8 mouse cellular contexts compared by ENCODE assay signal in genomic region chr11:84068191-84069033, GRCm38 (mm10). TPM values are rescaled to one million over a fixed set of nuclear protein-coding genes. Genes with fewer than 3 reads are reported as not detected.
DNase-seq lines count a peak whose midpoint lies in the region; ATAC-seq and TF ChIP-seq lines count a peak whose summit lies in the region.

No protein-coding gene starts in this region.

- H3K4me3 ChIP-seq in intestine, embryonic 15.5 days (replicated peaks), result peak overlapping the region; percentile 61
- peak overlapping the region; percentile 62 for H3K4me3 ChIP-seq in liver, embryonic 12.5 days
- H3K4me3 ChIP-seq in thymus, adult 2 months (ENCODE audit: control insufficient read depth, insufficient read depth, low read length), result peak overlapping the region; percentile 44

- H3K36me3 ChIP-seq in intestine, embryonic 15.5 days, result no peaks in the 10 kb centered on the region
- no peaks in the 10 kb centered on the region for H3K36me3 ChIP-seq in liver, embryonic 12.5 days
- no peaks in the 10 kb centered on the region for H3K36me3 ChIP-seq in thymus, adult 2 months (ENCODE audit: control insufficient read depth, insufficient read depth, low read length)

- peak; percentile 80 for ATAC-seq in intestine, embryonic 15.5 days
- peak; percentile 44; the same call in 1 of the 2 replicates for ATAC-seq in liver, embryonic 12.5 days

- H3K9me3 ChIP-seq in intestine, embryonic 15.5 days, result no peaks in the 10 kb centered on the region
- no peaks in the 10 kb centered on the region for H3K9me3 ChIP-seq in liver, embryonic 12.5 days (replicated peaks)

- DNase-seq in right cerebral cortex, adult 18-20 months, result peak; percentile 72
- DNase-seq in right cerebral cortex, postnatal 36 days (ENCODE audit: low spot score in 2 of 2), result no peak
- peak; percentile 76 for DNase-seq in cerebellum, adult 9-10 months
- DNase-seq in gastrocnemius, postnatal 10 days, result peak; percentile 54
- peak; percentile 32 for DNase-seq in natural killer cell, adult 2 months (ENCODE audit: low spot score in 2 of 2)
- DNase-seq in thymus, adult 2 months, result peak; percentile 63

- H3K27me3 ChIP-seq in intestine, embryonic 15.5 days (replicated peaks), result no peaks in the 10 kb centered on the region; the same call in 1 of the 2 replicates
- H3K27me3 ChIP-seq in liver, embryonic 12.5 days (replicated peaks), result peaks cover 78% of the 10 kb centered on the region
- H3K27me3 ChIP-seq in thymus, adult 2 months (ENCODE audit: control insufficient read depth, insufficient read depth, low read length), result peaks cover 11% of the 10 kb centered on the region; the same call in 1 of the 2 replicates

- TF ChIP-seq POLR2A in thymus, adult 2 months (IDR thresholded peaks at IDR 0.05; ENCODE audit: control insufficient read depth, extremely low read depth, insufficient read depth, low read length, poor library complexity), result no peak

- peak overlapping the region; percentile 61 for H3K9ac ChIP-seq in intestine, embryonic 15.5 days
- H3K9ac ChIP-seq in liver, embryonic 12.5 days, result peak overlapping the region; percentile 41

- WGBS in intestine, embryonic 15.5 days, result 3% methylated on average over 63 of the region's 63 CpGs
- WGBS in liver, embryonic 12.5 days (ENCODE audit: insufficient replicate concordance), result 1% methylated on average over 63 of the region's 63 CpGs
- WGBS in thymus, adult 2 months, result 3% methylated on average over 63 of the region's 63 CpGs

- peak overlapping the region; percentile 82 for H3K4me2 ChIP-seq in intestine, embryonic 15.5 days (replicated peaks)
- peak overlapping the region; percentile 87 for H3K4me2 ChIP-seq in liver, embryonic 12.5 days

- no peak overlapping the region for H3K27ac ChIP-seq in intestine, embryonic 15.5 days
- no peak overlapping the region for H3K27ac ChIP-seq in liver, embryonic 12.5 days
- no peak overlapping the region for H3K27ac ChIP-seq in thymus, adult 2 months (ENCODE audit: control insufficient read depth, insufficient read depth, low read length)

- H3K4me1 ChIP-seq in intestine, embryonic 15.5 days (replicated peaks), result peaks cover 22% of the 10 kb centered on the region
- peaks cover 30% of the 10 kb centered on the region for H3K4me1 ChIP-seq in liver, embryonic 12.5 days
- peaks cover 4% of the 10 kb centered on the region for H3K4me1 ChIP-seq in thymus, adult 2 months (replicated peaks; ENCODE audit: control insufficient read depth, insufficient read depth, low read length)

- TF ChIP-seq CTCF in thymus, adult 2 months (IDR thresholded peaks at IDR 0.05; ENCODE audit: borderline replicate concordance, control insufficient read depth, extremely low read depth, insufficient read depth, low read length, poor library complexity), result no peak

RNA-seq across cellular contexts. Expression of gene Dusp14, which starts 0.6 kb away (rescaled TPM):
- 10 to 100 TPM in 1 of 2 experiments, 1 to 10 TPM in 1; 8.5 to 10.4 TPM for total RNA-seq in gastrocnemius, postnatal 10 days (2021)
- polyA plus RNA-seq in intestine, embryonic 15.5 days (2015; fragmentation: Nextera tagmentation; extraction: Ambion mirVana), result 15.7 and 16.9 TPM in 2 replicates
- 1.1 TPM in 2 replicates for polyA plus RNA-seq in liver, embryonic 12.5 days (2016; fragmentation: Nextera tagmentation; extraction: Ambion mirVana)
- 8.3 and 12.4 TPM in 2 replicates for polyA plus RNA-seq in thymus, adult 2 months (2012; rRNA removed)

Comparison
In these comparisons a context has a peak if more than half of its experiments do, and no peak if none do; other contexts are left out.
1. DNase-seq: peak in right cerebral cortex, adult 18-20 months (single experiment), cerebellum, adult 9-10 months (single experiment), gastrocnemius, postnatal 10 days (single experiment), natural killer cell, adult 2 months (2 of 2) and thymus, adult 2 months (single experiment); none in right cerebral cortex, postnatal 36 days (0 of 2).
2. Peak in every context shown above with its lines, with median percentiles within 50 percentile points of each other: H3K4me3 ChIP-seq.